In genomic region chrX:85797449-85797848, GRCm38 (mm10) we compare ENCODE assay signal across 16 mouse cellular contexts.
"Had no signal": no experiment of that assay in that cellular context is flagged by ENCODE, and none has a peak within 500 bp of the region (broad histone marks: within the 10 kb centered on the region; RNA-seq: fewer than 3 reads in every experiment).

No protein-coding gene starts in this region.

- ATAC-seq: midbrain, embryonic 15.5 days had no signal

- H3K9me3 ChIP-seq: limb, embryonic 13.5 days; liver, embryonic 13.5 days; megakaryocyte, embryonic 14.5 days; midbrain, embryonic 15.5 days; neural tube, embryonic 13.5 days had no signal

- H3K27ac ChIP-seq: kidney, postnatal 0 days; layer of hippocampus, adult 2 months; limb, embryonic 13.5 days; liver, embryonic 13.5 days; midbrain, embryonic 15.5 days; neural tube, embryonic 13.5 days had no signal

- DNase-seq: kidney, adult 11 months; kidney, adult 9 months; kidney, postnatal 4 days; left cerebral cortex, postnatal 4 days; liver, embryonic 13.5 days; lung, adult 18-20 months; lung, postnatal 10 days; right cerebral cortex, adult 18-20 months; right cerebral cortex, postnatal 25 days; thymus, postnatal 4 days had no signal

- H3K9ac ChIP-seq: limb, embryonic 13.5 days; liver, embryonic 13.5 days; midbrain, embryonic 15.5 days; neural tube, embryonic 13.5 days had no signal

- H3K4me3 ChIP-seq: layer of hippocampus, adult 2 months; limb, embryonic 13.5 days; liver, embryonic 13.5 days; megakaryocyte, embryonic 14.5 days; midbrain, embryonic 15.5 days; neural tube, embryonic 13.5 days had no signal

- H3K27me3 ChIP-seq: limb, embryonic 13.5 days; liver, embryonic 13.5 days; megakaryocyte, embryonic 14.5 days; midbrain, embryonic 15.5 days; neural tube, embryonic 13.5 days had no signal

- H3K4me1 ChIP-seq: limb, embryonic 13.5 days; liver, embryonic 13.5 days; megakaryocyte, embryonic 14.5 days; midbrain, embryonic 15.5 days; neural tube, embryonic 13.5 days had no signal

- H3K36me3 ChIP-seq: limb, embryonic 13.5 days; liver, embryonic 13.5 days; midbrain, embryonic 15.5 days; neural tube, embryonic 13.5 days had no signal
